Mouse (Mus musculus): ENCODE data around the gene 2310022A10Rik. TPM values are rescaled to one million over a fixed set of nuclear protein-coding genes. Genes with fewer than 3 reads are reported as not detected.

2310022A10Rik gene
- 10 to 100 TPM; 20.4 to 28.8 TPM for polyA plus RNA-seq (2017; shearing (Covaris generic))

DNA sequence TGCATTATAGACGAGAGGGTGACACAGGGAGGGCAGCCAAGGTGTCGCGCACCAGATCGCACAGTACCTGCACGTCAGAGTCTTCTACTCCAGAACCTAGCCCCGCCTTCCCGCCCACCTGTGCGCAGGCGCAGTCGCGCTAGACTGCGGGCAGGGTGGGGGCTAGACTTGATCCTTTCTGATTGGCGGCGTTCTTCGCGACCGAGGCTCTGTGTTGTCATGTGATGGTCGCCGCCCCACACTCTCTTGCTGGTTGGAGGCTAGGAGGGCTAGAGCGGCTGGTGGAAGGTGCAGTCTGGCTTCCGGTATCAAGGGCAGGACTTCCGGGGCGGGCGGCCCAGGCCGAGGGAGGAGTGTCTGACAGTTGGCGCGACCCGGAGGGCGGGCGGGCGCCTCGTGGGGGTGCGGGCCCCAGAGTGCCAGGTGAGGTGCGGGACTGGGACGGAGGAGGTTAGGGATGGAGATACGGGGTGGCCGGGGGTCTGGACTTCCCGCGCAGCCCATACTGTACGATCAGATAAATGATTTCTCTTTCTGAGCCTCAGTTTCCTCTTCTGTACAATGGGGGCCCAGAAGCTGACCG, at the start of gene 2310022A10Rik, which contains the start of gene Pld3:
2310022A10Rik (plus strand) TSS at position 303 of the 583 bp plus-strand sequence.
Pld3 (minus strand) TSS at position 288 of the 583 bp plus-strand sequence.

DNA sequence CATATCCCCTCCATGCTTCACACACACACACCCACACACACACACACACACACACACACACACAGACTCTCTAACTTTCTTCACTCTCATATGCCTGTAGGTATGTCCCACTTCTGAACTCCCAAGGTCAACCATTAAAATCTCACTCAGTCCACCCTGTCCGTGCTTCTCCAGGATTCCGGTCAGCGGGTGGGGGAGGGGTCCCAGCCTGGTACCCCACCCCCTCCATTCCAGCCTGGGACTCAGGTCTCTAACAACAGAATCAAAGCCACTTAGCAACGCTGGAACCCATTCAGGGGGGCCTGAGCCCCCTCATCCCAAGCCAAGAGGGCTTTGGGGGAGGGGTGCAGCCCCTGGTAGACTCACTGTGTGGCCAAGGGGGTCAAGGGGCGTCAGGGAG, 30.1 kb upstream of the 2310022A10Rik start, which contains the start of gene Hipk4:
Hipk4 (plus strand) TSS at position 301 of the 400 bp plus-strand sequence.

DNA sequence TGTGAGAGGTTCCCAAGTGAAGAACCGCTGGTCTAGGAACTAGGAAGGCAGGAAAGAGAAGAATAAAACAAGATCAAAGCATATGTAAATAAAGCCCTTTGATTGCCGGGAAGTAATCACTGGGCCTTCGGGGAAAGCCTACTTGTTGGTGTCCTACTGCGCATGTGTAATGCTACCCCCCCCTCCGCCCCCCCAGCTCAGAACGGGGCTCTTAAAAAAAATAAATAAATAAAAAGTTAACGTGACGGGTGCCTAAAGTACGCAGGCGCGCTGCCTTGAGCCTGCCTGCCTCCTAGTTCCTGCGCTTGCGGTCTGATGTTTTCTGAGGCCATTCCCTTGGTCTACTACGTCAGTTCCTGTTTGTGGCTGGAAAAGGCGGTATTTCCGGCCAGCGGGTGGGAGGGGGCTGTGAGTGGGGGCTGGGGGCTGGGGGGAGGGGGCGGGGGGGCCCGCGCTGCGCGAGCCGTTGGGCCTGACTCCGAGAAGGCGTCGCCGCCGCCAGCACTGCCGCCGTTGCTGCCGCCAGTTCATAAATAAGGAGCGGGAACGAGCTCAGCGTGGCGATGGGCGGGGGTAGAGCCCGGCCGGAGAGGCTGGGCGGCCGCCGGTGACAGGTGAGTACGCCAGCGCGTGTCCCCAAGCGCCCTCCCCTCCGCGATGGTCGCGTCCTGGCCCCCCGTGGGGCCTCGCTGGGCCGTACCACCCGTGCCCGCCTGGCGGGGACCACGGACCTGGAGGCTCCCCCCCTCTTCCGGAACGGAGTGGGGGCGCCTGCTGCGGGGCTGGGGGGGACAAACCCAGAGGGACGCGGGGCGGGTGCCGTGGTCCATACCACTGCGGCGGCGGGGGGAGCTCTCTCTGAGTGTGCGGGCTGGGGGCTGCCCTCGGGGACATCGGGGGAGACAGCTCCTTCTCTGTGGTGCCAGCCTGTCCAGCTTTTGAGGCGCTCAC, 38.5 kb downstream of the 2310022A10Rik start, which contains the start of gene Akt2:
Akt2 (plus strand) TSS at position 287 of the 951 bp plus-strand sequence.

Other genes starting within 250 kb of the 2310022A10Rik start
- gene Ltbp4, start 215.5 kb upstream of the 2310022A10Rik start, polyA plus RNA-seq (2017; shearing (Covaris generic)): 1 to 10 TPM; 2.1 to 2.9 TPM
- gene Shkbp1, start 197.2 kb upstream of the 2310022A10Rik start, polyA plus RNA-seq (2017; shearing (Covaris generic)): 10 to 100 TPM; 86.4 to 88.1 TPM
- gene Gm20479, start 195.8 kb upstream of the 2310022A10Rik start, polyA plus RNA-seq (2017; shearing (Covaris generic)): 1 to 10 TPM in 1 of 2 experiments, not detected in 1; 1.6 TPM
- gene Sptbn4, start 105.5 kb upstream of the 2310022A10Rik start, polyA plus RNA-seq (2017; shearing (Covaris generic)): 1 to 10 TPM in 1 of 2 experiments, under 1 TPM in 1; 0.43 to 1.0 TPM
- 10 to 100 TPM; 11.2 to 19.1 TPM for gene Blvrb, start 105.3 kb upstream of the 2310022A10Rik start, polyA plus RNA-seq (2017; shearing (Covaris generic))
- gene Sertad3, start 79.5 kb upstream of the 2310022A10Rik start, polyA plus RNA-seq (2017; shearing (Covaris generic)): 10 to 100 TPM; 40.0 to 41.1 TPM
- gene Sertad1, start 66.3 kb upstream of the 2310022A10Rik start, polyA plus RNA-seq (2017; shearing (Covaris generic)): 10 to 100 TPM; 52.4 to 79.0 TPM
- gene Prx, start 53.9 kb upstream of the 2310022A10Rik start, polyA plus RNA-seq (2017; shearing (Covaris generic)): 1 to 10 TPM in 1 of 2 experiments, under 1 TPM in 1; 0.34 to 2.8 TPM
- gene Hipk4, start 30.0 kb upstream of the 2310022A10Rik start, polyA plus RNA-seq (2017; shearing (Covaris generic)): under 1 TPM; 0.28 to 0.34 TPM
- gene Pld3, start within 50 bp of the 2310022A10Rik start, polyA plus RNA-seq (2017; shearing (Covaris generic)): 100 to 1,000 TPM; 159 to 211 TPM
- 10 to 100 TPM; 74.8 to 82.4 TPM for gene Akt2, start 38.3 kb downstream of the 2310022A10Rik start, polyA plus RNA-seq (2017; shearing (Covaris generic))
- under 1 TPM in 1 of 2 experiments, not detected in 1; 0.53 TPM for gene Ttc9b, start 100.7 kb downstream of the 2310022A10Rik start, polyA plus RNA-seq (2017; shearing (Covaris generic))
- gene Map3k10, start 121.4 kb downstream of the 2310022A10Rik start, polyA plus RNA-seq (2017; shearing (Covaris generic)): 10 to 100 TPM; 15.6 to 22.0 TPM
- gene Zfp607b, start 136.1 kb downstream of the 2310022A10Rik start, polyA plus RNA-seq (2017; shearing (Covaris generic)): 1 to 10 TPM; 4.7 to 6.7 TPM
- gene Zfp60, start 178.2 kb downstream of the 2310022A10Rik start, polyA plus RNA-seq (2017; shearing (Covaris generic)): 10 to 100 TPM; 13.8 to 22.1 TPM